Comparison of ENCODE assay signal across 8 mouse cellular contexts in the genomic region with DNA sequence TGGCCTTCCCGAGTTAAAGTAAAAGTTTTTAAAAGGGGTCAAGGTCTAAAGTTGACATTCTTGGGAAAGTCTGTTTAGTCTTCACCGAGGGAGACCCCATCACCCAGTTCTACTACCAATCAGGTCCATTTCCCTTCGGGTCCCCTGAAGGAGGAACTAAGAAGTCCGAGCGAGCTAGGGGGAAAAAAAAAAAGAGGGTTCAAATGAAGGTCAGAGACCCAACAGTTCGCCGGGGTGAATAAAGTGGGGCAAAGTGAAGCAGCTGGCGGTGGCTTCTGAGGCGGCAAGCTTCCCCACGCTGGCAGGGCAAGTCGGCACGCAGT. TPM values are rescaled to one million over a fixed set of nuclear protein-coding genes. Genes with fewer than 3 reads are reported as not detected.
DNase-seq lines count a peak whose midpoint lies in the region; ATAC-seq and TF ChIP-seq lines count a peak whose summit lies in the region.

No protein-coding gene starts in this region.

- no peak for DNase-seq in gastrocnemius, adult 2 months
- DNase-seq in gastrocnemius, postnatal 4 days (ENCODE audit: low spot score in 2 of 2): no peak
- no peak for DNase-seq in liver, embryonic 11.5 days (ENCODE audit: low spot score)
- DNase-seq in natural killer cell, adult 2 months (ENCODE audit: low spot score in 2 of 2): no peak
- DNase-seq in cerebellum, postnatal 36 days: no peak

- peak overlapping the region; percentile 89 for H3K4me2 ChIP-seq in liver, embryonic 11.5 days
- peak overlapping the region; percentile 81 for H3K4me2 ChIP-seq in stomach, embryonic 15.5 days

- H3K27me3 ChIP-seq in C2C12 (ENCODE audit: control insufficient read depth, insufficient read depth, insufficient read length): no peaks in the 10 kb centered on the region
- H3K27me3 ChIP-seq in erythroblast, embryonic 14.5 days (ENCODE audit: control insufficient read depth): no peaks in the 10 kb centered on the region
- H3K27me3 ChIP-seq in liver, embryonic 11.5 days (replicated peaks; ENCODE audit: control insufficient read depth, insufficient read depth, low read length): no peaks in the 10 kb centered on the region
- no peaks in the 10 kb centered on the region for H3K27me3 ChIP-seq in stomach, embryonic 15.5 days (replicated peaks)

- peak overlapping the region; percentile 78 for H3ac ChIP-seq in C2C12 (ENCODE audit: control insufficient read depth, insufficient read length, low read depth)

- H3K79me2 ChIP-seq in C2C12 (ENCODE audit: control insufficient read depth, insufficient read depth): peaks cover 39% of the 10 kb centered on the region

- H3K4me3 ChIP-seq in gastrocnemius, adult 2 months: peak overlapping the region; percentile 96
- H3K4me3 ChIP-seq in C2C12 (ENCODE audit: insufficient read depth, poor library complexity, severe bottlenecking): peak overlapping the region; percentile 71
- peak overlapping the region; percentile 93 for H3K4me3 ChIP-seq in erythroblast, embryonic 14.5 days (replicated peaks)
- peak overlapping the region; percentile 100 for H3K4me3 ChIP-seq in liver, embryonic 11.5 days (ENCODE audit: low read depth, low read length)
- H3K4me3 ChIP-seq in stomach, embryonic 15.5 days (replicated peaks): peak overlapping the region; percentile 97

- ATAC-seq in liver, embryonic 11.5 days (replicated peaks; ENCODE audit: low FRiP score): no peak
- ATAC-seq in stomach, embryonic 15.5 days (ENCODE audit: insufficient read depth, low FRiP score, low read depth): no peak

- under 1% methylated on average over 12 of the region's 12 CpGs for WGBS in liver, embryonic 11.5 days
- WGBS in stomach, embryonic 15.5 days: 0% methylated on average over 12 of the region's 12 CpGs

- H3K79me3 ChIP-seq in C2C12 (ENCODE audit: low read depth): peaks cover 37% of the 10 kb centered on the region

- TF ChIP-seq CTCF in gastrocnemius, adult 2 months (IDR thresholded peaks at IDR 0.05): no peak
- no peak for TF ChIP-seq CTCF in C2C12 (IDR thresholded peaks at IDR 0.05; ENCODE audit: control insufficient read depth, insufficient read depth, insufficient read length)

- intact Hi-C loops in gastrocnemius, adult 2 months (cut with DNase I): loop anchor here (1.0 to 5.0 kb wide), 4 partner anchors 46 to 126 kb away; a partner anchor contains a TSS

- H3K9me3 ChIP-seq in erythroblast, embryonic 14.5 days (ENCODE audit: control insufficient read depth, low read length): no peaks in the 10 kb centered on the region
- H3K9me3 ChIP-seq in liver, embryonic 11.5 days (ENCODE audit: control insufficient read depth, low read length): no peaks in the 10 kb centered on the region
- no peaks in the 10 kb centered on the region for H3K9me3 ChIP-seq in stomach, embryonic 15.5 days

- peak overlapping the region; percentile 97 for H3K9ac ChIP-seq in liver, embryonic 11.5 days (ENCODE audit: low read depth, low read length)
- peak overlapping the region; percentile 89 for H3K9ac ChIP-seq in stomach, embryonic 15.5 days

- peaks cover 47% of the 10 kb centered on the region for H3K4me1 ChIP-seq in erythroblast, embryonic 14.5 days (ENCODE audit: control insufficient read depth)
- H3K4me1 ChIP-seq in liver, embryonic 11.5 days (replicated peaks; ENCODE audit: control insufficient read depth, insufficient read depth, low read length): peaks cover 3% of the 10 kb centered on the region; the same call in 1 of the 2 replicates
- peaks cover 18% of the 10 kb centered on the region for H3K4me1 ChIP-seq in stomach, embryonic 15.5 days

- H3K36me3 ChIP-seq in C2C12 (ENCODE audit: control insufficient read depth, insufficient read depth): no peaks in the 10 kb centered on the region
- H3K36me3 ChIP-seq in erythroblast, embryonic 14.5 days (ENCODE audit: control insufficient read depth): peaks cover 10% of the 10 kb centered on the region
- no peaks in the 10 kb centered on the region for H3K36me3 ChIP-seq in liver, embryonic 11.5 days (ENCODE audit: control insufficient read depth, insufficient read depth, low read length)
- no peaks in the 10 kb centered on the region for H3K36me3 ChIP-seq in stomach, embryonic 15.5 days

- H3K27ac ChIP-seq in gastrocnemius, adult 2 months: peak overlapping the region; percentile 100
- H3K27ac ChIP-seq in liver, embryonic 11.5 days (ENCODE audit: low read depth, low read length): peak overlapping the region; percentile 96
- peak overlapping the region; percentile 96 for H3K27ac ChIP-seq in stomach, embryonic 15.5 days

TF ChIP-seq in C2C12, 6 proteins besides CTCF, POLR2A, EP300 and RAD21:
- TF ChIP-seq CEBPB (IDR thresholded peaks at IDR 0.05; ENCODE audit: low read depth): no peak
- no peak for TF ChIP-seq MYOG (IDR thresholded peaks at IDR 0.05; ENCODE audit: control insufficient read depth, extremely low read depth, insufficient read length)
- no peak for TF ChIP-seq FOSL1 (IDR thresholded peaks at IDR 0.05; ENCODE audit: insufficient read depth, low read length, poor library complexity, severe bottlenecking)

RNA-seq across cellular contexts. Expression of a gene that starts 0.3 kb away (rescaled TPM):
- total RNA-seq in gastrocnemius, adult 2 months (2021): 100 to 1,000 TPM in 1 of 2 experiments, 10 to 100 TPM in 1; 94.6 to 117 TPM
- 100 to 1,000 TPM; 143 to 152 TPM for total RNA-seq in gastrocnemius, postnatal 4 days (2021)
- polyA plus RNA-seq in C2C12 (2012; fragmentation: generic; extraction: Trizol): 69.9 TPM
- polyA plus RNA-seq in erythroblast, embryonic 14.5 days (2012): 11.4 and 12.2 TPM in 2 replicates
- 49.8 and 63.9 TPM in 2 replicates for polyA plus RNA-seq in liver, embryonic 11.5 days (2014; fragmentation: Nextera tagmentation; extraction: Ambion mirVana)
- polyA plus RNA-seq in stomach, embryonic 15.5 days (2015; fragmentation: Nextera tagmentation; extraction: Ambion mirVana): 63.4 and 70.5 TPM in 2 replicates

RNA-seq across cellular contexts. Expression of a gene that starts 50.4 kb away (rescaled TPM):
- total RNA-seq in gastrocnemius, adult 2 months (2021): 10 to 100 TPM; 31.5 to 35.5 TPM
- 10 to 100 TPM; 27.4 to 31.0 TPM for total RNA-seq in gastrocnemius, postnatal 4 days (2021)
- polyA plus RNA-seq in C2C12 (2012; fragmentation: generic; extraction: Trizol): 31.7 TPM
- polyA plus RNA-seq in erythroblast, embryonic 14.5 days (2012): 1.1 and 1.2 TPM in 2 replicates
- 42.8 and 46.0 TPM in 2 replicates for polyA plus RNA-seq in liver, embryonic 11.5 days (2014; fragmentation: Nextera tagmentation; extraction: Ambion mirVana)
- polyA plus RNA-seq in stomach, embryonic 15.5 days (2015; fragmentation: Nextera tagmentation; extraction: Ambion mirVana): 37.6 and 38.1 TPM in 2 replicates

RNA-seq across cellular contexts. Expression of a gene that starts 50.5 kb away (rescaled TPM):
- 10 to 100 TPM in 1 of 2 experiments, 1 to 10 TPM in 1; 9.1 to 14.9 TPM for total RNA-seq in gastrocnemius, adult 2 months (2021)
- 1 to 10 TPM; 6.6 to 6.8 TPM for total RNA-seq in gastrocnemius, postnatal 4 days (2021)
- polyA plus RNA-seq in C2C12 (2012; fragmentation: generic; extraction: Trizol): 1.8 TPM
- polyA plus RNA-seq in erythroblast, embryonic 14.5 days (2012): 0.05 and 0.09 TPM in 2 replicates
- polyA plus RNA-seq in liver, embryonic 11.5 days (2014; fragmentation: Nextera tagmentation; extraction: Ambion mirVana): 2.7 and 3.6 TPM in 2 replicates
- polyA plus RNA-seq in stomach, embryonic 15.5 days (2015; fragmentation: Nextera tagmentation; extraction: Ambion mirVana): 3.1 and 3.3 TPM in 2 replicates

Comparison
In these comparisons a context has a peak if more than half of its experiments do, and no peak if none do; other contexts are left out.
1. RNA of a gene that starts 50.4 kb away (polyA plus RNA-seq): 42.8 to 46.0 TPM in liver, embryonic 11.5 days, 37.6 to 38.1 TPM in stomach, embryonic 15.5 days and 31.7 TPM in C2C12 (single experiment); 1.1 to 1.2 TPM in erythroblast, embryonic 14.5 days; every median in the first group is over 10 times any median in the second.
2. Peak in every context shown above with its lines, with median percentiles within 50 percentile points of each other: H3K27ac ChIP-seq and H3K4me3 ChIP-seq.